Mouse (Mus musculus): ENCODE measurements around the gene Slc46a3. TPM values are rescaled to one million over a fixed set of nuclear protein-coding genes. Genes with fewer than 3 reads are reported as not detected.
A peak's percentile ranks its signal among the peaks of the same experiment; 100 is the strongest.
"Not testable (repeated sequence)": the region's sequence is repeated elsewhere in the genome, so short reads cannot be mapped to it uniquely, and the experiment has no call there.

The Slc46a3 gene
- polyA plus RNA-seq, 1 experiment from 2014 or later: 3.9 TPM

- H3K4me3 ChIP-seq: no peak overlapping the region
- H3K27me3 ChIP-seq (ENCODE audit: insufficient read depth, poor library complexity, severe bottlenecking): peaks cover 3% of the 10 kb centered on the region; the same call in 1 of the 2 replicates
- WGBS: 88% methylated on average over 12 of the region's 12 CpGs
- DNase-seq (ENCODE audit: low spot score): no peak
- no peaks in the 10 kb centered on the region for H3K9me3 ChIP-seq
- no peak overlapping the region for H3K27ac ChIP-seq
- H3K4me1 ChIP-seq (replicated peaks): peaks cover 11% of the 10 kb centered on the region
- no peaks in the 10 kb centered on the region for H3K36me3 ChIP-seq
These were observed 16.3 kb upstream of the Slc46a3 start for GRCm38 (mm10) chr5:147910807-147911509.

GRCm38 (mm10) chr5:147907851-147908250 lies 13.2 kb upstream of the Slc46a3 start:
- H3K36me3 ChIP-seq: no peaks in the 10 kb centered on the region
- H3K4me1 ChIP-seq (replicated peaks): no peaks in the 10 kb centered on the region
- H3K27ac ChIP-seq: no peak overlapping the region
- WGBS: 91% methylated on average over 8 of the region's 8 CpGs
- no peak overlapping the region for H3K4me3 ChIP-seq
- no peaks in the 10 kb centered on the region for H3K27me3 ChIP-seq (ENCODE audit: insufficient read depth, poor library complexity, severe bottlenecking)
- no peak for DNase-seq (ENCODE audit: low spot score)
- H3K9me3 ChIP-seq: no peaks in the 10 kb centered on the region

GRCm38 (mm10) chr5:147907144-147907543 lies 12.5 kb upstream of the Slc46a3 start:
- H3K36me3 ChIP-seq: no peaks in the 10 kb centered on the region
- no peaks in the 10 kb centered on the region for H3K27me3 ChIP-seq (ENCODE audit: insufficient read depth, poor library complexity, severe bottlenecking)
- H3K27ac ChIP-seq: no peak overlapping the region
- 66% methylated on average over 11 of the region's 11 CpGs for WGBS
- H3K9me3 ChIP-seq: no peaks in the 10 kb centered on the region
- no peak overlapping the region for H3K4me3 ChIP-seq
- DNase-seq (ENCODE audit: low spot score): no peak
- H3K4me1 ChIP-seq (replicated peaks): no peaks in the 10 kb centered on the region

- Histone ChIP-seq H3K27ac (no peak overlapping the region), H3K9me3 (no peaks in the 10 kb centered on the region), H3K4me1 (replicated peaks) (no peaks in the 10 kb centered on the region), H3K27me3 (ENCODE audit: insufficient read depth, poor library complexity, severe bottlenecking) (no peaks in the 10 kb centered on the region), H3K4me3 (no peak overlapping the region), H3K36me3 (no peaks in the 10 kb centered on the region)
- no peak for DNase-seq (ENCODE audit: low spot score)
- 85% methylated on average over 9 of the region's 9 CpGs for WGBS
These were observed 8.6 kb upstream of the Slc46a3 start for GRCm38 (mm10) chr5:147903166-147903565.

GRCm38 (mm10) chr5:147902008-147902757 lies 7.6 kb upstream of the Slc46a3 start:
- DNase-seq (ENCODE audit: low spot score): no peak
- no peaks in the 10 kb centered on the region for H3K4me1 ChIP-seq (replicated peaks)
- H3K9me3 ChIP-seq: no peaks in the 10 kb centered on the region
- no peak overlapping the region for H3K4me3 ChIP-seq
- H3K27ac ChIP-seq: no peak overlapping the region
- H3K27me3 ChIP-seq (ENCODE audit: insufficient read depth, poor library complexity, severe bottlenecking): no peaks in the 10 kb centered on the region
- H3K36me3 ChIP-seq: no peaks in the 10 kb centered on the region
- WGBS: 87% methylated on average over 15 of the region's 15 CpGs

GRCm38 (mm10) chr5:147898968-147899549 lies 4.4 kb upstream of the Slc46a3 start:
- H3K36me3 ChIP-seq: no peaks in the 10 kb centered on the region
- H3K4me3 ChIP-seq: no peak overlapping the region
- H3K27ac ChIP-seq: no peak overlapping the region
- peaks cover 9% of the 10 kb centered on the region for H3K27me3 ChIP-seq (ENCODE audit: insufficient read depth, poor library complexity, severe bottlenecking)
- H3K4me1 ChIP-seq (replicated peaks): peaks cover 10% of the 10 kb centered on the region
- DNase-seq (ENCODE audit: low spot score): no peak
- 59% methylated on average over 4 of the region's 4 CpGs for WGBS
- no peaks in the 10 kb centered on the region for H3K9me3 ChIP-seq

GRCm38 (mm10) chr5:147898254-147898653 lies 3.6 kb upstream of the Slc46a3 start:
- peaks cover 18% of the 10 kb centered on the region for H3K4me1 ChIP-seq (replicated peaks)
- 67% methylated on average over 2 of the region's 2 CpGs for WGBS
- DNase-seq (ENCODE audit: low spot score): no peak

GRCm38 (mm10) chr5:147896501-147896900 lies 1.9 kb upstream of the Slc46a3 start:
- H3K36me3 ChIP-seq; H3K9me3 ChIP-seq; H3K4me3 ChIP-seq; DNase-seq (ENCODE audit: low spot score); H3K27ac ChIP-seq: not testable (repeated sequence)
- Histone ChIP-seq H3K4me1 (replicated peaks) (peaks cover 25% of the 10 kb centered on the region), H3K27me3 (ENCODE audit: insufficient read depth, poor library complexity, severe bottlenecking) (peaks cover 33% of the 10 kb centered on the region)
- 89% methylated on average over 4 of the region's 4 CpGs for WGBS

More at GRCm38 (mm10) chr5:147898254-147898653, 3.6 kb upstream of the Slc46a3 start:
- Histone ChIP-seq H3K36me3 (no peaks in the 10 kb centered on the region), H3K27ac (no peak overlapping the region), H3K27me3 (ENCODE audit: insufficient read depth, poor library complexity, severe bottlenecking) (peaks cover 15% of the 10 kb centered on the region), H3K9me3 (no peaks in the 10 kb centered on the region), H3K4me3 (no peak overlapping the region)

GRCm38 (mm10) chr5:147895436-147896198 lies 1.0 kb upstream of the Slc46a3 start:
- DNase-seq (ENCODE audit: low spot score): peak; percentile 14
- peaks cover 33% of the 10 kb centered on the region for H3K27me3 ChIP-seq (ENCODE audit: insufficient read depth, poor library complexity, severe bottlenecking)
- peaks cover 25% of the 10 kb centered on the region for H3K4me1 ChIP-seq (replicated peaks)
- H3K4me3 ChIP-seq: peak overlapping the region; percentile 68
- H3K36me3 ChIP-seq: no peaks in the 10 kb centered on the region
- H3K9me3 ChIP-seq: no peaks in the 10 kb centered on the region
- no peak overlapping the region for H3K27ac ChIP-seq
- WGBS: 24% methylated on average over 16 of the region's 16 CpGs

- Histone ChIP-seq H3K4me3 (peak overlapping the region; percentile 68), H3K9me3 (no peaks in the 10 kb centered on the region), H3K36me3 (no peaks in the 10 kb centered on the region), H3K4me1 (replicated peaks) (peaks cover 25% of the 10 kb centered on the region), H3K27me3 (ENCODE audit: insufficient read depth, poor library complexity, severe bottlenecking) (peaks cover 33% of the 10 kb centered on the region), H3K27ac (peak overlapping the region; percentile 75)
- no peak for DNase-seq (ENCODE audit: low spot score)
- 2% methylated on average over 25 of the region's 25 CpGs for WGBS
These were observed 705 bp downstream of the Slc46a3 start for GRCm38 (mm10) chr5:147893766-147894454.

- H3K9me3 ChIP-seq: no peaks in the 10 kb centered on the region
- no peaks in the 10 kb centered on the region for H3K36me3 ChIP-seq
- 10% methylated on average over 9 of the region's 9 CpGs for WGBS
- no peak overlapping the region for H3K27ac ChIP-seq
- peak overlapping the region; percentile 68; the same call in 1 of the 2 replicates for H3K4me3 ChIP-seq
- peaks cover 25% of the 10 kb centered on the region for H3K4me1 ChIP-seq (replicated peaks)
- peaks cover 33% of the 10 kb centered on the region for H3K27me3 ChIP-seq (ENCODE audit: insufficient read depth, poor library complexity, severe bottlenecking)
- peak; percentile 12 for DNase-seq (ENCODE audit: low spot score)
These were observed 1.5 kb downstream of the Slc46a3 start for GRCm38 (mm10) chr5:147893143-147893542.

GRCm38 (mm10) chr5:147892735-147893134 lies 1.9 kb downstream of the Slc46a3 start:
- no peaks in the 10 kb centered on the region for H3K36me3 ChIP-seq
- peaks cover 25% of the 10 kb centered on the region for H3K4me1 ChIP-seq (replicated peaks)
- peak overlapping the region; percentile 68; the same call in 1 of the 2 replicates for H3K4me3 ChIP-seq
- no peak for DNase-seq (ENCODE audit: low spot score)
- peaks cover 33% of the 10 kb centered on the region for H3K27me3 ChIP-seq (ENCODE audit: insufficient read depth, poor library complexity, severe bottlenecking)
- no peaks in the 10 kb centered on the region for H3K9me3 ChIP-seq
- 32% methylated on average over 6 of the region's 6 CpGs for WGBS
- no peak overlapping the region for H3K27ac ChIP-seq
